Mouse (Mus musculus) adrenal gland, postnatal 25 days (tissue): ENCODE measurements around the gene Mlycd. TPM values are rescaled to one million over a fixed set of nuclear protein-coding genes. Genes with fewer than 3 reads are reported as not detected.

Experiments used
- total RNA-seq: library from RNA; stranded (reverse); gene quantifications from 2 replicates; pipeline ENCODE4 v1.2.3, GENCODE M21; 2021

The Mlycd gene
- total RNA-seq, 1 experiment from 2014 or later: 49.0 TPM

Other genes with a start within 250 kb of the Mlycd start
- 153 and 194 TPM in 2 replicates for gene Hsbp1, start 50.4 kb upstream of the Mlycd start, total RNA-seq
- gene Osgin1, start 39.2 kb downstream of the Mlycd start, total RNA-seq: 73.4 and 110 TPM in 2 replicates
- gene Necab2, start 51.8 kb downstream of the Mlycd start, total RNA-seq: 6.5 and 7.0 TPM in 2 replicates
- gene Slc38a8, start 106.8 kb downstream of the Mlycd start, total RNA-seq: not detected in 2 replicates
- 109 and 122 TPM in 2 replicates for gene Mbtps1, start 163.9 kb downstream of the Mlycd start, total RNA-seq
- gene Hsdl1, start 180.3 kb downstream of the Mlycd start, total RNA-seq: 40.0 and 64.0 TPM in 2 replicates
- gene Dnaaf1, start 180.4 kb downstream of the Mlycd start, total RNA-seq: 0.15 TPM in 1 of 2 replicates, not detected in the other
- gene Taf1c, start 210.3 kb downstream of the Mlycd start, total RNA-seq: 14.0 and 15.7 TPM in 2 replicates
- not detected in 2 replicates for gene Adad2, start 217.9 kb downstream of the Mlycd start, total RNA-seq
- 0.30 and 0.52 TPM in 2 replicates for gene Kcng4, start 240.8 kb downstream of the Mlycd start, total RNA-seq